Mouse (Mus musculus) forebrain, embryonic 15.5 days (tissue): ENCODE measurements around the gene Polr3b. TPM values are rescaled to one million over a fixed set of nuclear protein-coding genes. Genes with fewer than 3 reads are reported as not detected.

Experiments used
- ATAC-seq: fragments of 200-750 bp; cut with Nextera tagmentation; replicated peaks from 2 replicates; pipeline ENCODE4 v1.8.0; 2017; ENCODE audit warnings: mild to moderate bottlenecking, moderate TSS enrichment, moderate library complexity
- H3K27ac ChIP-seq: fragments of 300-500 bp; sonication (generic); replicated peaks from 2 replicates; pipeline ENCODE4 v1.5.1; 2015; ENCODE audit warnings: mild to moderate bottlenecking, inconsistent platforms
- H3K27me3 ChIP-seq: fragments of 300-500 bp; sonication (generic); 2 replicates; pipeline ENCODE4 v1.6.1; 2015; ENCODE audit warnings: inconsistent platforms
- H3K36me3 ChIP-seq: fragments of 300-500 bp; sonication (generic); 2 replicates; pipeline ENCODE4 v1.6.1; 2015; ENCODE audit warnings: mild to moderate bottlenecking, inconsistent platforms
- H3K4me1 ChIP-seq: fragments of 300-500 bp; sonication (generic); 2 replicates; pipeline ENCODE4 v1.6.1; 2015; ENCODE audit warnings: inconsistent platforms
- H3K4me2 ChIP-seq: fragments of 300-500 bp; sonication (generic); replicated peaks from 2 replicates; pipeline ENCODE4 v1.6.1; 2015; ENCODE audit warnings: mild to moderate bottlenecking, inconsistent platforms
- H3K4me3 ChIP-seq: fragments of 300-500 bp; sonication (generic); 2 replicates; pipeline ENCODE4 v1.5.1; 2015; ENCODE audit warnings: mild to moderate bottlenecking, inconsistent platforms
- H3K9ac ChIP-seq: fragments of 300-500 bp; sonication (generic); replicated peaks from 2 replicates; pipeline ENCODE4 v1.6.1; 2015; ENCODE audit warnings: mild to moderate bottlenecking, inconsistent platforms
- H3K9me3 ChIP-seq: fragments of 300-500 bp; sonication (generic); 2 replicates; pipeline ENCODE4 v1.6.1; 2016; ENCODE audit warnings: inconsistent platforms
- WGBS: fragments of 180-500 bp; shearing (Covaris S2); methylation state at CpG from one replicate; pipeline ENCODE4 v1.1.7; 2015; ENCODE audit warnings: mixed read lengths; 5-methylcytosine and 5-hydroxymethylcytosine counted together
- polyA plus RNA-seq: library from polyadenylated mRNA; unstranded; fragments of >200 nt; fragmentation: Nextera tagmentation; extraction: Ambion mirVana; gene quantifications from 2 replicates; pipeline ENCODE4 v1.2.1, GENCODE M21; 2015

Gene Polr3b
- polyA plus RNA-seq, 1 experiment from 2014 or later = 15.3 TPM

- no peak for ATAC-seq
- Histone ChIP-seq H3K4me3 (no peak overlapping the region), H3K9me3 (no peaks in the 10 kb centered on the region), H3K27ac (no peak overlapping the region), H3K36me3 (peaks cover 15% of the 10 kb centered on the region), H3K4me1 (peaks cover 6% of the 10 kb centered on the region), H3K27me3 (no peaks in the 10 kb centered on the region), H3K9ac (no peak overlapping the region), H3K4me2 (no peak overlapping the region)
- WGBS = 89% methylated on average over 4 of the region's 4 CpGs
Observed at GRCm38 (mm10) chr10:84648911-84649310, 26.8 kb downstream of the Polr3b start.

- Histone ChIP-seq H3K4me3 (no peak overlapping the region), H3K9ac (no peak overlapping the region), H3K27me3 (no peaks in the 10 kb centered on the region), H3K9me3 (no peaks in the 10 kb centered on the region), H3K4me2 (no peak overlapping the region), H3K36me3 (peaks cover 10% of the 10 kb centered on the region), H3K4me1 (peaks cover 23% of the 10 kb centered on the region), H3K27ac (no peak overlapping the region)
- no peak for ATAC-seq
- WGBS = 85% methylated on average over 4 of the region's 4 CpGs
Observed at GRCm38 (mm10) chr10:84654029-84654428, 31.9 kb downstream of the Polr3b start.

- Histone ChIP-seq H3K27me3 (no peaks in the 10 kb centered on the region), H3K36me3 (peaks cover 10% of the 10 kb centered on the region), H3K4me2 (no peak overlapping the region), H3K9ac (no peak overlapping the region), H3K4me3 (no peak overlapping the region), H3K9me3 (no peaks in the 10 kb centered on the region), H3K27ac (no peak overlapping the region), H3K4me1 (peaks cover 26% of the 10 kb centered on the region)
- ATAC-seq = no peak
- WGBS = 91% methylated on average over 4 of the region's 4 CpGs
Observed at GRCm38 (mm10) chr10:84654731-84655130, 32.6 kb downstream of the Polr3b start.

- Histone ChIP-seq H3K36me3 (peaks cover 10% of the 10 kb centered on the region), H3K4me3 (no peak overlapping the region), H3K4me2 (no peak overlapping the region), H3K9me3 (no peaks in the 10 kb centered on the region), H3K27ac (no peak overlapping the region), H3K27me3 (no peaks in the 10 kb centered on the region), H3K9ac (no peak overlapping the region), H3K4me1 (peaks cover 26% of the 10 kb centered on the region)
- WGBS = 70% methylated on average over 4 of the region's 4 CpGs
- ATAC-seq = no peak
Observed at GRCm38 (mm10) chr10:84656618-84657017, 34.5 kb downstream of the Polr3b start.

GRCm38 (mm10) chr10:84657437-84658087, 35.5 kb downstream of the Polr3b start:
- Histone ChIP-seq H3K4me1 (peaks cover 26% of the 10 kb centered on the region), H3K4me2 (no peak overlapping the region)

GRCm38 (mm10) chr10:84658088-84658848, 36.2 kb downstream of the Polr3b start:
- no peak overlapping the region for H3K4me2 ChIP-seq
- peaks cover 4% of the 10 kb centered on the region; the same call in 1 of the 2 replicates for H3K36me3 ChIP-seq
- peak overlapping the region; percentile 47 for H3K27ac ChIP-seq
- peaks cover 26% of the 10 kb centered on the region for H3K4me1 ChIP-seq
- peak; percentile 70; the same call in 1 of the 2 replicates for ATAC-seq
- H3K27me3 ChIP-seq = no peaks in the 10 kb centered on the region
- no peaks in the 10 kb centered on the region for H3K9me3 ChIP-seq
- WGBS = 6% methylated on average over 18 of the region's 18 CpGs
- H3K9ac ChIP-seq = no peak overlapping the region
- H3K4me3 ChIP-seq = no peak overlapping the region

More at GRCm38 (mm10) chr10:84657437-84658087, 35.5 kb downstream of the Polr3b start:
- H3K36me3 ChIP-seq = peaks cover 10% of the 10 kb centered on the region
- peak; percentile 81 for ATAC-seq
- no peak overlapping the region for H3K4me3 ChIP-seq
- peak overlapping the region; percentile 47 for H3K27ac ChIP-seq
- H3K27me3 ChIP-seq = no peaks in the 10 kb centered on the region
- no peaks in the 10 kb centered on the region for H3K9me3 ChIP-seq
- WGBS = 10% methylated on average over 6 of the region's 6 CpGs
- H3K9ac ChIP-seq = no peak overlapping the region

- H3K9me3 ChIP-seq = no peaks in the 10 kb centered on the region
- no peak for ATAC-seq
- no peak overlapping the region for H3K4me2 ChIP-seq
- H3K36me3 ChIP-seq = peaks cover 4% of the 10 kb centered on the region; the same call in 1 of the 2 replicates
- 82% methylated on average over 3 of the region's 3 CpGs for WGBS
- no peak overlapping the region for H3K27ac ChIP-seq
- no peak overlapping the region for H3K4me3 ChIP-seq
- no peaks in the 10 kb centered on the region for H3K27me3 ChIP-seq
- H3K9ac ChIP-seq = no peak overlapping the region
- H3K4me1 ChIP-seq = peaks cover 26% of the 10 kb centered on the region
Observed at GRCm38 (mm10) chr10:84659281-84659680, 37.2 kb downstream of the Polr3b start.

- H3K27me3 ChIP-seq = no peaks in the 10 kb centered on the region
- H3K4me2 ChIP-seq = no peak overlapping the region
- ATAC-seq = no peak
- no peak overlapping the region for H3K4me3 ChIP-seq
- peaks cover 21% of the 10 kb centered on the region for H3K4me1 ChIP-seq
- 95% methylated on average over 6 of the region's 6 CpGs for WGBS
- H3K9me3 ChIP-seq = no peaks in the 10 kb centered on the region
- no peak overlapping the region for H3K27ac ChIP-seq
- no peak overlapping the region for H3K9ac ChIP-seq
- peaks cover 4% of the 10 kb centered on the region; the same call in 1 of the 2 replicates for H3K36me3 ChIP-seq
Observed at GRCm38 (mm10) chr10:84662138-84662537, 40.0 kb downstream of the Polr3b start.

- peaks cover 4% of the 10 kb centered on the region for H3K36me3 ChIP-seq
- 33% methylated on average over 3 of the region's 3 CpGs for WGBS
- ATAC-seq = no peak
Observed at GRCm38 (mm10) chr10:84665713-84666260, 43.7 kb downstream of the Polr3b start.

GRCm38 (mm10) chr10:84675653-84676052, 53.6 kb downstream of the Polr3b start:
- Histone ChIP-seq H3K27me3 (no peaks in the 10 kb centered on the region), H3K4me2 (no peak overlapping the region), H3K27ac (no peak overlapping the region), H3K4me1 (no peaks in the 10 kb centered on the region), H3K9ac (no peak overlapping the region), H3K36me3 (peaks cover 33% of the 10 kb centered on the region), H3K4me3 (no peak overlapping the region), H3K9me3 (no peaks in the 10 kb centered on the region)
- no peak for ATAC-seq

More at GRCm38 (mm10) chr10:84665713-84666260, 43.7 kb downstream of the Polr3b start:
- Histone ChIP-seq H3K4me1 (no peaks in the 10 kb centered on the region), H3K27me3 (no peaks in the 10 kb centered on the region), H3K9ac (no peak overlapping the region), H3K9me3 (no peaks in the 10 kb centered on the region), H3K4me3 (no peak overlapping the region), H3K4me2 (no peak overlapping the region), H3K27ac (no peak overlapping the region)

GRCm38 (mm10) chr10:84676511-84676910, 54.4 kb downstream of the Polr3b start:
- Histone ChIP-seq H3K4me3 (no peak overlapping the region), H3K9me3 (no peaks in the 10 kb centered on the region), H3K36me3 (peaks cover 31% of the 10 kb centered on the region), H3K4me2 (no peak overlapping the region), H3K27ac (no peak overlapping the region), H3K4me1 (no peaks in the 10 kb centered on the region), H3K9ac (no peak overlapping the region), H3K27me3 (no peaks in the 10 kb centered on the region)
- 86% methylated on average over 8 of the region's 8 CpGs for WGBS
- no peak for ATAC-seq

- H3K9me3 ChIP-seq = no peaks in the 10 kb centered on the region
- no peak overlapping the region for H3K4me3 ChIP-seq
- no peaks in the 10 kb centered on the region for H3K4me1 ChIP-seq
- no peak overlapping the region for H3K4me2 ChIP-seq
- no peak for ATAC-seq
- no peaks in the 10 kb centered on the region for H3K27me3 ChIP-seq
- 91% methylated on average over 3 of the region's 3 CpGs for WGBS
- no peak overlapping the region for H3K9ac ChIP-seq
- H3K27ac ChIP-seq = no peak overlapping the region
- H3K36me3 ChIP-seq = peaks cover 28% of the 10 kb centered on the region
Observed at GRCm38 (mm10) chr10:84677871-84678270, 55.8 kb downstream of the Polr3b start.
